Mouse (Mus musculus) T-helper 1 cell (primary cell): ENCODE measurements around the gene Kdm6b.

Experiments used
- in situ Hi-C: fragments of 300-600 bp; cut with MboI, MseI; formaldehyde crosslinking; loops from one replicate; pipeline ENCODE4 v1.15.1; 2025; ENCODE audit warnings: high pct_unique_total_duplicates

Gene Kdm6b

DNA sequence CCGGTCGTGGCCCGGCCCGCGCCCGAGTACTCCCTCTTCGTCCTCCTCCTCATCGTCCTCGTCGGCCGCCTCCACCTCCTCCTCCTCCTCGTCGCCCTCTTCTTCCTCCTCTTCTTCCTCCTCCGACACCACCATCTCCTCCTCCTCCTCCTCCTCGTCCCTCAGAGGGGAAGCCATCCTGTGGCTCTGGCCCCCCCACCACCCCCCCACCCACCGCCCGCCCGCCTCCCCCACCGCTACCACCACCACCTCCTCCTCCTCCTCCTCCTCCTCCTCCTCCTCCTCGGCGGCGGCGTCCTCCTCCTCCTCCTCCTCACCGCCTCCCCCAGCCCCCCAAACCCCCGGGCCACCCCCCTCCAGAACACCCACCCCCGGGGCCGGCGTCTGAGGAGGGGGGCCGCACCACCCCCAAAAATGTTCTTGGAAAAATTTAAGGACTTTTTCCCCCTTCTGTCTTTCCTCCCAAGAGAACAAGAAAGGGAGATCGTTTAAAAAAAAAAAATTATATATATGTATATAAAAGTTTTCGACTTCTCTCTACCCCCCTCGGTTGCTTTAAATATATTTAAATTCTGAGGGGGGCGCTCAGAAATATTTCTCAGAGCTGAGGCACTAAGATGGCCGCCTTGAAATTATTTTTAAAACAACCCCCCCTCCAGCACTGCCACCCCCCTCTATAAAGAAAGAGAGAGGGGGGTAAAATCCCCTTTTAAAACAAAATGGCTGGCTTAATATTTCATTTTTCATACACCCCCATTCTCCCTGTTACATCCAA lies 44.1 kb downstream of the Kdm6b start, which contains the start of gene Chd3:
Gene Chd3, minus strand, starts transcription at position 192 of the 775 bp plus-strand sequence.
- in situ Hi-C loops = no loop called here

DNA sequence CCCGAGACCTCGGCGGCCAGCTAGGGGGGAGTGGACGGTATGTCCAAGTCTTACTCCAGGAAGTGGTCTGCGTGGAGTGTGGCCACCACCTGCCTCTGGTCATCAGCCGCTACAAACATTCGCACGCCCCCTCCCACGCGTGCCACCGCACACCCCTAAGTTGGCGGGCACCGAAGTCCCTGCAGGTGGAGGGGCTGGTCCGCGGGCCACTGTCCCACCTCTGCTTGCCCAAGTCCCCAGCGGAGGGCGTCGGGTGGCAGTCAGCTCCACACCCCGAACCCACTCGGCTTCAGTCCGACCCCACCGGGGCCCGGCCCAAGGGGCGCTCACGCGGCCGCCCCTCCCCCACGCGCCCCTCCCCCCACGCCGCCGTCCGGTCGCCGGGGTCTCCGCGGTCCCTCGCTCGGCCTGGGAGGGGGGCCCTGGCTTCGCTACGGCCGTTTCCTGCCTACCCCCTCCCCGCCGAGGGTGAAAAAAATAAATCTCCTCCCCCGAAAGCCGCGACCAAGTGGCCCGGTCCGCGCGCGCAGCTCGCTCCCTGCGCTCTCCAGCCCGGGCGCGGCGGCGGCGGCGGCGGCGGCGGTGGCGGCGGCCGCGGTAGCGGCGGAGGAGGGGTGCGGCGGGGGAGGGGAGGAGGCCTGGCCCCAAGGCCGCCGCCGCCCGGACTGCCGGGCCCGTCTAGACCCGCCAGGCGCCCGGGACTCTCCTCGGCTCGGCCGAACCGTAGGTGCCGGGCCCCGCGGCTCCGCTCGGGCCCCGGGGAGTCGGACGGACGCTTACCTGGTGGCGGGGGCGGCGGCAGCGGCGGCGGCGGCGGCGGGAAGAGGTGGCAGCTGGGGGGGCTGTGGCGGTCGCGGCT lies 44.9 kb downstream of the Kdm6b start:
- in situ Hi-C loops = no loop called here

DNA sequence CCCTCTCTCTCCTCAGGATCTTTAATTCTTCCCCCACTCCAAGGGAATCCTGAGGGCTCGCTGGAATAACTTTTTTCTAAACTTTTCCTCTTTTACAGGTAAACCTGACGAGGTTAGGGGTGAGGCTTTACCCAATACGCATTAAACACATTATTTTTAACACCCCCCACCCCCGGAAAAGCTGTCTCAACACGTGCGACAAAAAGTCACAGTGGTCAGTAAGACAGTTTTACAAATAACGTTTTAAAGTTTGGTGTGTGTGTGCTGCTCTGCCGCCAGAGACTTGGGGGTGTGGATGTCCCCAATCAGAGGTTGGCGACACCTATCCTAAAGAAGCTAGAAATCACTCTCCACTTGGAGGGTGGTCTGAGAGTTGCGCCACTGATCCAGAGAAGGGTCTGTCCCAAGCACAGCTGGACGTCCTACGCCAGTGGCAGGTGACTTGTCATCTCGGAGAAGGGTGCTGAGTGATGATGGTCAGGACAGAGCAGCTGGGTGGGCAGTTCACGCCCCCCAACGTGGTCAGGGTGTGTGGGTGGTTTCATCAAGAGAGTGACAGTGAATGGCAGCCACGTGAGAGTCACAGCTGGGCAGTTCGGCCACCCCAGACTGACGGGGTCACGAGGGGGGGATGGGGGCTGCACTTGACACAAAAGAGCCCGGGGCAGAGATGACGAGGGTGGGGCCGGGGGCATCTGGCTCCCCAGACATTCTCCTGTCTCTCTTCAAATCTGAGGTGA lies 45.7 kb downstream of the Kdm6b start:
- in situ Hi-C loops = no loop called here

DNA sequence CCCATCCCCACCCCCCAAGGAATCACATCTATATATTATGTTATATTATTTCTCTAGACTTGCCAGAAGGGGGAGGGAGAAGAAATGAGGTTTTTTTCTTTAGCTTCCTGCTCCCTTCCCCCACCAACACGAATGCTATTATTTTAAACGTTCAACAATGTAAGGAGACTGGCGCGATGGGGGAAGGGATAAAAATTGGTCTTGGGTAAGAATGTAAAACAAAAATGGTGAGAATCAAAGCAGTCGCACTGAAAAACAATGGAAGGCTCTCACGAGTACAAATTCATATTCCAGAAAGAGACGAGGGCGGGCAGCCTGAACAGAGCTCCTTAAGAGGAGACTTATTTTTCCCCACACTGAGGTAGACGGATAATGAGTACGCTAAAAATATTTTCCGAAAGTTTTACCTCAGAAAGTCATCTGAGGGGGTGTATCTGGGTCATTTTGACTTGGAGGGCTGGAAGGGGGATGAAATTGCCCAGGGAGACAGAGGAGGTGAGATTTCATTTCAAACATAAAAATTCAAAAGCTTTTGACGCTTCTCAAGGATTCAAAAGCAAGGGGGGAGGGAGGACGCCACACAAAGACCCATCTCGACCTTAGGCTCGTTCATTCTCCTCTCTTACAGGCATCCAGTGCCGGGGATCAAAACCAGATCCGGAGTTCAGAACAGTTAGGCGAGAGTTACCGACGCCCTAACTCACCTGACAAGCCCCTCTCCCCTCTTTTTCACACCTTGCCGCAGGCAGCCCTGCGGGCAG lies 46.4 kb downstream of the Kdm6b start:
- in situ Hi-C loops = no loop called here

DNA sequence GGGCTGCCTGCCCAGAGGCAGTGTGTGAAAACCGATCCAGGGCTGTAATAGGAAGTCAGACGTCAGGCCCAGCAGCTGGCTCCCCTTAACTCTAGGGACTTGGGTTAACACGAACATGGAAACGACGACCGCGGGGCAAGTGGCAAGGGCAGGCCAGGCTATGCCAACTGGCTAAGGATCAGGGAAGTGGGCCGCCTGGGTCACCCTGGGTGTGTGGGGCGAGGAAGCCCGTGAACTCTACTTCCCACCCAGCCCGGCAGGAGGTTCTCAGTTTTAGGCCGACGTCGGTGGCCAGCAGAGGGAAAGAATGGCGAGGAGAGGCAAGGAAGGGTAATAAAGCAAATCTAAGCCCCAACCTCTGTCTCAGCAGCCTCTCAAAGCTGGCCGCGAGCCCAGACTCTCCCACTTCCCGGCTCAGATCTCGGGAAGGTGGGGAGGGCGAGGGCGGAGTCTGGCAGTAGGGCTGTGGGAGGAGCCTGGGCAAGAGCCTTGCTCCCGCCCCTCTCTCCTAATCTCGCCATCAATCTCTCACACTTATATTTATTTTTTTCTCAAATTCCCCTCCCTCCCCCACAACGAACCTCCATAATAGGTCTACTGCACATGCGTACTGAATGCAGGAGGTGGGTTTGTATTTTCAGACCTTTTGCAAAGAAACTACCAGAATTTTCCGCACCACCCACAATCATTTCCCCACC lies 47.2 kb downstream of the Kdm6b start:
- in situ Hi-C loops = no loop called here

DNA sequence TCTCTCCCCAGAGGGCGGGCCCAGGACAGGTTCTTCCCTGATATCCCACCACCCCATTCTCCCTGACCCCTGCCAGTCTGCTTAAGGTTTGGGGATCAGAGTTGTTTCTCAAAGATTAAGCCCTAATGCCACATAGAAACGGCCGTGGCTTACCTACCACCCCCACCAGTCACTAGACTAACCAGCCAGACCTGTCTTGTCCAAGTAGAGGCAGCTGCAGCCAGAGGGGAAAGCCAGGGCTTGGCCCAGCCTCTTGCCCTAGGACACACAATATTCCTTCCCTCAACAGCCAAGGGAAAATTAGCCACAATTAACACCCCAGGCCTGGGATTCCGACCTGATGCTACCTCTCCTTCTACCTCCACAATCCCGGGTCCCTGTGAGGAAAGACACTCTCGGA lies 47.8 kb downstream of the Kdm6b start:
- in situ Hi-C loops = no loop called here

DNA sequence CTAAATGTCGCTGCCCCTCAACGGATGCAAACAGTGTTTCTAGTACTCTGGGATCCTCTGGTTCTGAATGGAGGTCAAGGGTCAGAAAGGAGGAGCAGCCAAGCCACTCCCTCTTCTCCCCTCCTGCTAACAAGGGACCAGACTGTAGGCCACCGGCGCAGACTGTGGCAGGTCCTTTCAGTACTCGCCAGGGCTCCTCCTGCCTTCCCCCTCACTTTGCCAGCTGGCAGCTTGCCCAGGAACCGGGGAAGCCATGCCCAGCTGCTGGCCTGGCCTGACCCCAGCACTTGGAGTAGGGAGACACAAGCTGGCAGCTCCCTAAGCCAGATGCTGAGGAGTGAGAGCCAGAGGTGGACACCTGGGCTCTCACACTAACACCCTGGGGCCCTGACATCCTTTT lies 48.6 kb downstream of the Kdm6b start:
- in situ Hi-C loops = loop anchor here (5.0 kb wide), 1 partner anchor 103 kb away; no protein-coding TSS in a partner anchor

DNA sequence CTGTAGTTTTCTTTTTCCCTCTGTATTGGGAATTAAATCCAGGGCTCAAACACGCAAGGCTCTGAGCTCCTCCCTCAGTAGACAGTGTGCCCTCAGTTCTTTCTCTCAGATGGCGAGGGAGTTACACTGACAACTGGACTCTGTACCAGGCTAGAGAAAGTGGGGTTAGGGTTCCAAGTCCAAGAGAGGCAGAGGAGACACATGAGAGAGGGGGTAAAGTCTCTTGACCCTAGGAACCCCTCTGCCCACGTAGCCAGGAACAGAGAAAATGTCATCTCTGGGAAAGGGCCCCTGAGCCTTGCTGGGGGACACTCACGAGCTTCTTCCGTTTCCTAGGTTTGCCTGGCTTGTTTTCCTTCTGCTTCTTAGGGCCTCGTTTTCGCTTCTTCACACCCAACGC lies 49.1 kb downstream of the Kdm6b start:
- in situ Hi-C loops = loop anchor here (5.0 kb wide), 1 partner anchor 102 kb away; no protein-coding TSS in a partner anchor

DNA sequence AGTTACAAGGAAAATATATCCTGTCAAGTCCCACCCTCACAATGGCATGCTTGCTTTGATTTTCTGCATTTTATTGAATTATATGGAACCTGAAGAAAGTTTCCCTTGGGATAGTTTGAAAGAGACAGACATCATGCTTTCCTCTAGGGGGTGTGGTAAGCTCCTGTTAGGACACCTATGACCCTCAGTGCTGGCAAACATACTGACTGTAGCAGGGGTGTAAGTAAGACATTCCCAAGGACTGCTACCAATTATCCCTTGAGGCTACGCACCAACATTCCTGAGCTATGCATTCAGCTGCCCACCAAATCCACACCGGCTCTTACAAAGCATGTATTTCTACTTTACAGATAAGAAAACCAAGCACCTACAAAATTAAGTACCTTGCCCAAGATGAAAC lies 51.0 kb downstream of the Kdm6b start:
- in situ Hi-C loops = loop anchor here (5.0 kb wide), 1 partner anchor 100 kb away; no protein-coding TSS in a partner anchor

DNA sequence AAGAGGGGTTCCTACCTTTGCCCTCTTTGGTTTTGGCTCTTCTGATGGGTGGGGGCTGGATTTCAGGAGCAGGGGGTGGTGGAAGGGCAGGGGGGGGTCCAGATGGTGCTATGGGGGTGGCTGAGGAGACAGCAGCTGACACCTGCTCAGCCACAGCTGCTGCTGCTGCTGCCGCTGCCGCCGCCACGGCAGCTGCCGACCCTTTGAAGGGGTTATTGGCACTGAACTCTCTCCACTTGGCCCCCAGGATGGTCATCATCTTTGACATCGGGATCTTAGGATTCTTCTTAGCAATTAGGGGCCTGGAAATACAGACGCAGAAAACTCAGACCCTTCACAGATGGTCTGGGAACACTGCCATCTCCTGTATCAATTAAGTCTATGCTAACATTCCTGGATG lies 51.5 kb downstream of the Kdm6b start:
- in situ Hi-C loops = loop anchor here (5.0 kb wide), 1 partner anchor 100 kb away; no protein-coding TSS in a partner anchor

DNA sequence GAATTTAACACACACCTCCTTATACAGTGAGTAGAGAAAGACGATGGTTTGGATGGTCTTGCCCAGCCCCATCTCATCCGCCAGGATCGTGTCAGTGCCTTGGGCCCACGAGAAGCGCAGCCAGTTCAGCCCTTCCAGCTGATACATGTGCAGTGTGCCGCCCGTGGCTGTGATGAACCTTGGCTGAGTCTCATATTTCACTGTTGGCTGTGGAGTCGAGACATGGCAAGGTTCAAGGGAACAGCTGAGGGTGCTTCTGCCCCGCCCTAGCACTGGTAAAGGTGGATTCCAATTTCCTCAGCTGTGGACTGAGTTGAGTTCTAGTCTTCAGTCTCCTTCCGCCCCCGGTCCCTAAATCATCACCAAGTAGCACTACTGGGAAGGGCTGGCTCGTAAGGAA lies 55.8 kb downstream of the Kdm6b start:
- in situ Hi-C loops = no loop called here

DNA sequence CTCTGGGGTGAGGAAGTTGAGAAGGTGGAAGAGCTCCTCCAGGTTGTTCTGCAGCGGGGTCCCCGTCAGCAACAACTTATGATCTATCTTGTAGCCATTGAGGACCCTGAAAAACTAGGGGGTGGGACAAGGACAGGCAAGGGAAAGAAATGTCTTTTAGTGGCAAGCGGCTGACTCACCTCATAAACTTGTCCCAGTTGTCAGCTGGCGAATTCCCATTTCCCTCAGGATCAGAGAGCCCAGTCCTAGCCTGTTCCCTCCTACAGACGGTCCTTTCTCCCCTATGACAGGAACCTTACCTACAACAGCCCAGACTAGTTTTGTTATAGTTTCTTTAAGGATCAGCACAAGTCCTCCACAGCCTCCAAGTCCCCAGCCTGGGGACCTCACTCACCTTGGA lies 56.9 kb downstream of the Kdm6b start:
- in situ Hi-C loops = no loop called here
